Mouse (Mus musculus): ENCODE measurements around the gene Dbil5. TPM values are rescaled to one million over a fixed set of nuclear protein-coding genes. Genes with fewer than 3 reads are reported as not detected.

The Dbil5 gene
- total RNA-seq, 1 experiment, result 1.4 TPM

GRCm38 (mm10) chr11:76255431-76256001 lies 38.1 kb downstream of the Dbil5 start:
- H3K4me1 ChIP-seq (ENCODE audit: control insufficient read depth in 2 of 2, insufficient read depth in 2 of 2, low read length in 2 of 2, poor library complexity in 1 of 2), result peaks cover 0 to 2% of the 10 kb centered on the region in 2 experiments; a peak in 1 of 4 replicates
- no peak overlapping the region for H3K9ac ChIP-seq (ENCODE audit: insufficient read depth, low read depth, low read length, poor library complexity, severe bottlenecking)
- DNase-seq (ENCODE audit: low read depth, low spot score), result no peak
- in situ Hi-C loops (cut with MboI; ENCODE audit: low sequenced_read_pairs in 2 of 2, unreplicated experiment in 2 of 2), result loop anchor here in 1 of 2 experiments (5.0 kb wide), 1 partner anchor 152 kb away; the partner anchor contains the start of gene Timm22
- H3K36me3 ChIP-seq (ENCODE audit: control insufficient read depth, insufficient read depth, low read length, poor library complexity, severe bottlenecking), result peaks cover 6% of the 10 kb centered on the region
- TF ChIP-seq CHD2 (IDR thresholded peaks at IDR 0.05; ENCODE audit: low read depth, low read length), result no peak
- no peak for TF ChIP-seq MAFK (IDR thresholded peaks at IDR 0.05; ENCODE audit: insufficient read depth, low read depth, low read length)
- TF ChIP-seq ZC3H11A (IDR thresholded peaks at IDR 0.05; ENCODE audit: borderline replicate concordance, low read depth, low read length), result no peak
- no peak for TF ChIP-seq HCFC1 (IDR thresholded peaks at IDR 0.05; ENCODE audit: borderline replicate concordance, insufficient read depth, low read length)
- TF ChIP-seq ZNF384 (IDR thresholded peaks at IDR 0.05; ENCODE audit: low read depth, low read length), result no peak
- no peak overlapping the region for H3K4me3 ChIP-seq (ENCODE audit: insufficient read depth in 1 of 2, low read depth in 1 of 2, low read length in 2 of 2, poor library complexity in 1 of 2, severe bottlenecking in 1 of 2)
- H3K27ac ChIP-seq (ENCODE audit: insufficient read depth, low read depth, low read length, poor library complexity, severe bottlenecking), result no peak overlapping the region
- H3K9me3 ChIP-seq (ENCODE audit: control insufficient read depth, insufficient read depth, low read depth, low read length), result no peaks in the 10 kb centered on the region

- H3K9me3 ChIP-seq (ENCODE audit: control insufficient read depth, insufficient read depth, low read depth, low read length), result no peaks in the 10 kb centered on the region
- TF ChIP-seq MAFK (IDR thresholded peaks at IDR 0.05; ENCODE audit: insufficient read depth, low read depth, low read length) (no peak), ZNF384 (IDR thresholded peaks at IDR 0.05; ENCODE audit: low read depth, low read length) (no peak), ZC3H11A (IDR thresholded peaks at IDR 0.05; ENCODE audit: borderline replicate concordance, low read depth, low read length) (no peak), CHD2 (IDR thresholded peaks at IDR 0.05; ENCODE audit: low read depth, low read length) (no peak), HCFC1 (IDR thresholded peaks at IDR 0.05; ENCODE audit: borderline replicate concordance, insufficient read depth, low read length) (no peak)
- H3K27ac ChIP-seq (ENCODE audit: insufficient read depth, low read depth, low read length, poor library complexity, severe bottlenecking), result no peak overlapping the region
- peaks cover 10% of the 10 kb centered on the region for H3K36me3 ChIP-seq (ENCODE audit: control insufficient read depth, insufficient read depth, low read length, poor library complexity, severe bottlenecking)
- no peak overlapping the region for H3K9ac ChIP-seq (ENCODE audit: insufficient read depth, low read depth, low read length, poor library complexity, severe bottlenecking)
- no peak overlapping the region for H3K4me3 ChIP-seq (ENCODE audit: insufficient read depth in 1 of 2, low read depth in 1 of 2, low read length in 2 of 2, poor library complexity in 1 of 2, severe bottlenecking in 1 of 2)
- DNase-seq (ENCODE audit: low read depth, low spot score), result no peak
- H3K4me1 ChIP-seq (ENCODE audit: control insufficient read depth in 2 of 2, insufficient read depth in 2 of 2, low read length in 2 of 2, poor library complexity in 1 of 2), result peaks cover 0 to 2% of the 10 kb centered on the region in 2 experiments; a peak in 1 of 4 replicates
- in situ Hi-C loops (cut with MboI; ENCODE audit: low sequenced_read_pairs in 2 of 2, unreplicated experiment in 2 of 2), result loop anchor here in 1 of 2 experiments (5.0 kb wide), 1 partner anchor 151 kb away; the partner anchor contains the start of gene Timm22
These were observed 38.7 kb downstream of the Dbil5 start for GRCm38 (mm10) chr11:76256129-76256528.

- Histone ChIP-seq H3K4me1 (ENCODE audit: control insufficient read depth in 2 of 2, insufficient read depth in 2 of 2, low read length in 2 of 2, poor library complexity in 1 of 2) (peaks cover 0 to 2% of the 10 kb centered on the region in 2 experiments; a peak in 1 of 4 replicates), H3K36me3 (ENCODE audit: control insufficient read depth, insufficient read depth, low read length, poor library complexity, severe bottlenecking) (peaks cover 10% of the 10 kb centered on the region), H3K4me3 (ENCODE audit: insufficient read depth in 1 of 2, low read depth in 1 of 2, low read length in 2 of 2, poor library complexity in 1 of 2, severe bottlenecking in 1 of 2) (no peak overlapping the region), H3K27ac (ENCODE audit: insufficient read depth, low read depth, low read length, poor library complexity, severe bottlenecking) (no peak overlapping the region), H3K9ac (ENCODE audit: insufficient read depth, low read depth, low read length, poor library complexity, severe bottlenecking) (no peak overlapping the region), H3K9me3 (ENCODE audit: control insufficient read depth, insufficient read depth, low read depth, low read length) (no peaks in the 10 kb centered on the region)
- DNase-seq (ENCODE audit: low read depth, low spot score), result no peak
- TF ChIP-seq HCFC1 (IDR thresholded peaks at IDR 0.05; ENCODE audit: borderline replicate concordance, insufficient read depth, low read length), result no peak
- no peak for TF ChIP-seq ZNF384 (IDR thresholded peaks at IDR 0.05; ENCODE audit: low read depth, low read length)
- TF ChIP-seq ZC3H11A (IDR thresholded peaks at IDR 0.05; ENCODE audit: borderline replicate concordance, low read depth, low read length), result no peak
- no peak for TF ChIP-seq CHD2 (IDR thresholded peaks at IDR 0.05; ENCODE audit: low read depth, low read length)
- no peak for TF ChIP-seq MAFK (IDR thresholded peaks at IDR 0.05; ENCODE audit: insufficient read depth, low read depth, low read length)
- in situ Hi-C loops (cut with MboI; ENCODE audit: low sequenced_read_pairs in 2 of 2, unreplicated experiment in 2 of 2), result loop anchor here in 1 of 2 experiments (5.0 kb wide), 1 partner anchor 150 kb away; the partner anchor contains the start of gene Timm22
These were observed 40.0 kb downstream of the Dbil5 start for GRCm38 (mm10) chr11:76257386-76257785.

GRCm38 (mm10) chr11:76258511-76258910 lies 41.1 kb downstream of the Dbil5 start:
- H3K4me1 ChIP-seq (ENCODE audit: control insufficient read depth in 2 of 2, insufficient read depth in 2 of 2, low read length in 2 of 2, poor library complexity in 1 of 2), result peaks cover 0 to 10% of the 10 kb centered on the region in 2 experiments; a peak in 3 of 4 replicates
- DNase-seq (ENCODE audit: low read depth, low spot score), result no peak
- no peak overlapping the region for H3K27ac ChIP-seq (ENCODE audit: insufficient read depth, low read depth, low read length, poor library complexity, severe bottlenecking)
- H3K9ac ChIP-seq (ENCODE audit: insufficient read depth, low read depth, low read length, poor library complexity, severe bottlenecking), result no peak overlapping the region
- in situ Hi-C loops (cut with MboI; ENCODE audit: low sequenced_read_pairs in 2 of 2, unreplicated experiment in 2 of 2), result loop anchor here in 1 of 2 experiments (5.0 kb wide), 1 partner anchor 149 kb away; the partner anchor contains the start of gene Timm22
- H3K4me3 ChIP-seq (ENCODE audit: insufficient read depth in 1 of 2, low read depth in 1 of 2, low read length in 2 of 2, poor library complexity in 1 of 2, severe bottlenecking in 1 of 2), result no peak overlapping the region
- H3K36me3 ChIP-seq (ENCODE audit: control insufficient read depth, insufficient read depth, low read length, poor library complexity, severe bottlenecking), result peaks cover 10% of the 10 kb centered on the region
- TF ChIP-seq ZC3H11A (IDR thresholded peaks at IDR 0.05; ENCODE audit: borderline replicate concordance, low read depth, low read length) (no peak), ZNF384 (IDR thresholded peaks at IDR 0.05; ENCODE audit: low read depth, low read length) (no peak), CHD2 (IDR thresholded peaks at IDR 0.05; ENCODE audit: low read depth, low read length) (no peak), HCFC1 (IDR thresholded peaks at IDR 0.05; ENCODE audit: borderline replicate concordance, insufficient read depth, low read length) (no peak), MAFK (IDR thresholded peaks at IDR 0.05; ENCODE audit: insufficient read depth, low read depth, low read length) (no peak)
- no peaks in the 10 kb centered on the region for H3K9me3 ChIP-seq (ENCODE audit: control insufficient read depth, insufficient read depth, low read depth, low read length)
